Mouse (Mus musculus) cerebellum, adult 11-12 months (tissue): Measurements from ENCODE around the gene Samd5.
A peak's percentile ranks its signal among the peaks of the same experiment; 100 is the strongest.

Experiments
- DNase-seq: peaks from one replicate; pipeline ENCODE4 v3.0.0; 2022

The Samd5 gene

DNA sequence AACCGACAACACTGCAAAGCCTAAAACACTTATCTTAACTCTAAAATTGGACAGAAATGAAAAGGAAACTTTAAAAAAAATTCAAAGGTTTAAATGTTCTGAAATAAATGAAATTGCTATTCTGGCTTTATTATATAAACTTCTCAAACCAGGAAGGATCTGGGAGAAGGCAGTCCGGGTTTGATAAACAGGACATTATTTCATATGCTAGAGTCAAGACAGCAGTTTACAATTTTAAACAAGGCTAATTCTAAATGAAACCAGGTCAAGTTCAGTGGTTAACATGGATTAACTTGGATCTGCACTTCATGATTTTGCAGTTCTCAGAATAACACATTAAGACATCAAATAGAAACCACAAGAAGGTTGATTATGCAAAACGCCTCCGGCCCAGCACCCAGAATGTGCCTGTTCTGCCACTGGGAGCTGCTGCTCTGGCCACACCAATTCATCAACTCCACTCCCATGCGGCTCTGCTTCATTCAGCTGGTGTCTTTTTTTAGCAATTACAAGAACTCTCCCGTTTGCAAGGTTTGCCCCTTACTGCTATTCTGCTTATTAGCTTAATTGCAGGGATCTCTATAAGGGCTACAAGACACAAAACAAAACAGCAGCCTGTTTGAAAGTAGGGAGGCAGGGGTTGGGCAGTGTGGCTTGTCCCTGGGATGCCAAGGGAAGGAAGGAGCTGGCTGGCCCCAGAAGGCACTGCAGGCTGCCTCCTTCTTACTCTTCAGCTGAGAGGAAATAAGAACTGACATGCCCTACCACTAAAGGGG lies 24.8 kb downstream of the Samd5 start:
- no peak for DNase-seq

- no peak for DNase-seq
These were observed 26.5 kb downstream of the Samd5 start for GRCm38 (mm10) chr10:9648464-9648863.

DNA sequence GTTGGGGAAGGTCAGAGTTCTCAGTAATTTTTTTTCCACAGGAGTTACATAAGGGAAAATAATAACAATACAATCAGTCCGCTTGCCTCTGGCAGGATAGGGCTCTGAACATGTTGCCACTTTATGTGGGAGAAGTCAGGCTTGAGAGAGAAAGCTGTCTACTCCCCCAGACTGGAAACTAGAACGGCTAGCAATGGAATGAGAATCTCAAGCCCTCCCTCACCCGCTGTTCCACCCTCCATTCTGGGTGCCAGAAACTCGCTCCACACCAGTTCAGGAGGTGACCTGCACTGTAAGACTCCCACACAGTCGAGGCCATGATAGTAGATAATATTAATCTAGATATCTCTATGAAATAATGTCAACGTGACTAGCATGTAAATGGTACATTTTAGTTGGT lies 27.3 kb downstream of the Samd5 start:
- DNase-seq, result no peak

DNA sequence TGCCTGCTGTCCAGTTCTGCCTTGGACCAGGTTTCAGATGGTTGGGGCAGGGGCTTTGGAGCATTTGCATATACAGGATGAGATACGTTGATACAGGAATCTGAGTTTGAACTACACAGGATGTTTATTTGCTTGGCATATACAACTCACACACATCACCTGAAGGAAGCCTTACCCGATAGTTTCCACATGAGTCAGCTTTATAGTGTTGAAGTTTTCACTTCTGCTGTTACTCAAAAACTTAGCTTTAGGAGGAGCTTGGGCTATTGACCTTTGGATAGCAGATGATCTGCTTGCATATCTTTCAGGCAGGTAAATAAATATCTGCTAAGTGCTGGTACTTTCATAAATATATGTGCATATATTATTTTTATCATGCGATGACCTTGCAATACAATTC lies 28.6 kb downstream of the Samd5 start:
- DNase-seq, result no peak

GRCm38 (mm10) chr10:9643531-9643930 lies 31.5 kb downstream of the Samd5 start:
- no peak for DNase-seq

GRCm38 (mm10) chr10:9642077-9642476 lies 32.9 kb downstream of the Samd5 start:
- no peak for DNase-seq

DNA sequence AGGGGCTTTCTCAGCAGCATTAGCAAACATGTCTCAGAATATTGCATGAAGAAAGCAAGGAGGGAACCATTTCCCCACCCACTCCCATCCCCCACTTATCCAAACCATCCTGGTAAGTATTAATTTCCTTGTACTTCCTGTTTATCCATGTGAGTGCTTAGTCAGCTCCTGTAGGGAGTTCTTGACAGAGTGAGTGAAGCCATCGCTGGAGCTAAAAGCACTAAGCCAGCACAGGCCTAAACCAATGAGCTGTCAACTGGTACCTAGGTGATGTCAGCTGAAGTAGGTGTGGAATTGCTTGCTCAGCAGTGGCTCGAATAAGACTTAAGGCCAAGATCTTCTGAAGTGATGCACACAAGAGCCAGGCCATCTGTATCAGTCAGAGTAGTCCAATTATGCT lies 34.3 kb downstream of the Samd5 start:
- DNase-seq, result no peak

GRCm38 (mm10) chr10:9640056-9640455 lies 35.0 kb downstream of the Samd5 start:
- no peak for DNase-seq

DNA sequence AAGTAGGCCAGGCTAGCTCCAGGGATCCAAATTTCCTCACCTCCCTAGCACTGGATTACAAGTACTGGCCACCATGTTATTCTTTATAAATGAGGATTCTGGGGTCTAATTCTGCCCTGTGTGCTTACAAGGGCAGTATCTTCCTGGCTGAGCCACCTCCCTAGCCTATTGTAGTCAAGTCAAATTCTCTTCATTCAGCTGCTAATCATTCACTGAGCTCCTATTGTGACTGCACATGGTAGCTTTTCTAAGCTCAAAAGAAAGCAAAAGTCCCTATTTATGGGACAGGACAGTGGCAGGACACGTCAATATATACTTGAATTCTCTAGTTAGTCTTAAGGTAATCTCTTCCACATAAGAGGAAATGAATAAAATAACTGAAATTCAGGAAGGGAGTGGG lies 49.7 kb downstream of the Samd5 start:
- no peak for DNase-seq

DNA sequence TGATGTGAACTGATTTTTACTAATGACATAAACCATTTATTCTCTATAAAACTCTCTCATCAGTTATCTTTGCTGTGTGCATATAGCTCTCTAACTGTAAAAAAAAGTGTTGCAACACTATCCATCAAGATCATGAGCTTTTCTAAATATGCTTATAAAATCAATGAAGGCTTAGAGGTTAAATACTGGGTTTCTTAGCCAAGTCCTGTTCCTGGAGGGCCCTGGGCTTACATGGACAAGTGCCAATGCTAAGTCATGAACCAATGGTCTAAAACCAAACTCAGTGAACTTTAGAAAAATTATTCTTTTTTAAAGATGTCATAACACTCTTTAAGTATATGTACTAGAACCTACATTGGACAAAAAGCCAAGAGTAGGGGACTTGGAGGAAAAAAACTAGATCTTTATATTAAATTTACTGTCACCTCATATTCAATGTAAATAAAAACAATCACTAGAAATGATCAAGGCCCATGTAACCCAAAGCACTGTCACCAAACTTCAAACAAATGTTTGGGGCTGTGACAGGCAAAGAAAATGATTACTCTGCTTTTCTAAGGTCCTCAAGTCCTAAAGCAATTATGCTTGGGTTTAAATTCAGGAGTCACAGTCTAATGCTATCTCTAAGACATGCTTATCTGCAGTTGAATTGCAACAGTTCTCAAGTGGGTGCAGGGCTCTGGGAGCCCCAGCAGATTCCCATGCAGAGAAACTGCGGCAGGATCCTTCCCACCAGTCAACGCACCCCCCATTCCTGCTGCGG lies 52.9 kb downstream of the Samd5 start:
- DNase-seq, result no peak

DNA sequence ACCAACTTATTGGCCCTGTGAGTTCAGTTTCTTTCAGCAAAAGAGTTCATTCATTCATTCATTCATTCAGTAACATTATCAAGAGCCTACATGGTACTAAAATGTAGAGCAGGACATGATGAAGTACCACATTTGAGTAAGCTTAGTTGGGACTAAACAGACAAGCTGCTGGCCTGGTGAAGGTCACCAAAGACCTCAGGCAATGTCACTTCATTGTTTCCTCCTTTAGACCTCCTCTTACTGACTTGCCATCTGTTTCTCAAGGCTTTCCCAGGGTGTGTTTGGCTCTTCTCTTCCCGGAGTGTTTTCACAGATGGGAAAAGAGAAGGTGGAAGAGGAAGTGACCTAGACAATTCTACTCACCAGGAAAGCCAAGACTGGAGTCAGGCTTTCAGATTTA lies 54.0 kb downstream of the Samd5 start:
- DNase-seq, result no peak

DNA sequence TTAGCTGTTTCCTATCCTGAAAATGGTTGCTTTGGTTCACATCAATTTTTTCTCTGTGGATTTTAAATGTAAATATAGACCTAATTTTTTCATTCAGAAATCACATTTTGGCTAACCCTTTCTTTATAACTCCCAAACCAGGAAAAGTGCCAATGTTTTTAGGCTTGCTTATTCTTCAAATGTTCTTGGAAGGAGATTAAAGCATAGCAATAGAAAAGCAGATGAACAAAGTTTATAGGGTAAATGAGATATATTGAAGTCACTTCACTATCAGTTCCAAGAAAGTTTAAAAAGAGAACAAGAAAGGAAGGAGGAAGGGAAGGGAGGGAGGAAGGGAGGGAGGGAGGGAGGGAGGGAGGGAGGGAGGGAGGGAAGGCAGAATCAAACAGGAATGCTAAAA lies 60.0 kb downstream of the Samd5 start:
- no peak for DNase-seq

GRCm38 (mm10) chr10:9608854-9609253 lies 66.2 kb downstream of the Samd5 start:
- DNase-seq, result no peak

DNA sequence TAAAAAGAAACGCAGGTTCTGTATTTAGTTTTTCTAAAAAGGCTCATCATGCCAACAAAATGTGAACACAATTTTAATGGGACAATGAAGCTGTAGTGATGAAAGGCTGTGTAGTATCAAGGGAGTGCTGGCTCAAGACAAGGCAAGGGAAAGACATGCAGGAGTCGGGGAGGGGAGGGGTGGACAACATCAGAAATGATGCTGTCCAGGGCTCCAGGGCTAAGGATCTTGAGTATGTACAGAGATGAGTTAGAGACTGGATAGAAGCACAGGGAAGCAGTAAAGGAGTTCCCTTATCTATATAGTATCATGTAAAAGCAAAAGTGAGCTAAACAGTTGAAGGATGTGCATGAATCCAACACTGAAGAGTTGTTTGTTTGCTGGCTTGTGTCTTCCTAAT lies 67.9 kb downstream of the Samd5 start:
- DNase-seq, result no peak

GRCm38 (mm10) chr10:9605635-9606034 lies 69.4 kb downstream of the Samd5 start:
- DNase-seq, result peak; percentile 2

- no peak for DNase-seq
These were observed 71.7 kb downstream of the Samd5 start for GRCm38 (mm10) chr10:9603290-9603689.

DNA sequence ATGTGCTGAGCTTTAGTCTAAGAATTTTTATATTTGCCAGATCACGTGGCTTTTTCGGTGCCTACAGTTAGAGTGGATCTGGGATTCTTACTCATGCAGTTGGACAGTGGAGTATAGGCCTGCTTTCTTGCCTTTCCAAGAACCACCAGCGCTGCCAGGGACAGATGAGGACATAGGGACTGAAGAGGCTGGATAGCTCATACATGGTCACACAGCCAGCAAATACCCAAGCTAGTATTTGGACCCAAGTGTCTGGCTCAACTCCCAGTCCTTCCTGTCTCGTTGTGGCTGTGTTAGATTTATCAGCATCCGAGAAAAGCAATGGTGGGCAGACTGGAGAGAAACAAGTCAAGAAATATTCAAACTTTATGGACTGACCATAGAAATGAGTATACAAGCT lies 72.2 kb downstream of the Samd5 start:
- no peak for DNase-seq

DNA sequence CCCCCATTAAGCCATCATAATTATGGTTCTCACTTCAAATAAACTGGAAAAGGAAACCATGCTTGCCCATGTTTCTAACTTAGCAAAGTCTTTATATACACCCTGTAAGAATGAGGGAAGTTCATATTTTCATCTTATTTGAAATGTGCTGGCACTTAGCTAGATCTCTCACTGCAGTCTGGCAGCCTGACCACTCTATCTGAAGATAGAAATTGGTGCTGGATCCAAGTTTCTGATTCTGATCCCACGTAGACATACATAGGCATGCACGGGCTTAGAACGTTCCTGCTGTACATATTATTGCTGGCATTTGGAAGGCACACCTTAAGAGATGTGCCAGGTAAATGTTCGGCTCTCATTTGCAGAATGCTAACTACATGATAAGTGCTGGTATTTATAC lies 72.6 kb downstream of the Samd5 start:
- DNase-seq, result no peak

GRCm38 (mm10) chr10:9596228-9596627 lies 78.8 kb downstream of the Samd5 start:
- DNase-seq, result no peak

- DNase-seq, result no peak
These were observed 80.3 kb downstream of the Samd5 start for GRCm38 (mm10) chr10:9594666-9595065.

- no peak for DNase-seq
These were observed 84.4 kb downstream of the Samd5 start for GRCm38 (mm10) chr10:9590606-9591005.

- no peak for DNase-seq
These were observed 88.7 kb downstream of the Samd5 start for GRCm38 (mm10) chr10:9586328-9586727.

GRCm38 (mm10) chr10:9579374-9579773 lies 95.6 kb downstream of the Samd5 start:
- no peak for DNase-seq

DNA sequence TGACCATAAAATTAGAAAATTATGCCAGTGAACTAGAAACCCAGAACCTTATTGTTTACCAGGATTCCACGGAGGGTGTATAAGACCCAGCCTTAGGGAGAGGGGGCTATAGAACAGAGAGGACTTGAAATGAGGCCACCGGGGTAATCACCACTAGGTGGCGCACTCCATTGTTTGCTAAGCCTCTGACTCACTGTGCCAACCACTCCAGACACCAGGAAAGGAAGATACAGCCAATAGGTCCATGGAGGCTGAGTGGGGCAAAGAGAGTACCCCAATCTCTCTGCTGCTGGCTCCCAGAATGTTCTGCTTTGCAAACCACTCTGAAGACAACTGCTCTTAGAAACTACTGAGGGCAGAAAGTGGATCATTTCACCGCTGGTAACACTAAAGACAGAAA lies 99.4 kb downstream of the Samd5 start:
- peak; percentile 4 for DNase-seq

- no peak for DNase-seq
These were observed 100.9 kb downstream of the Samd5 start for GRCm38 (mm10) chr10:9574135-9574534.
